Mouse (Mus musculus) granulocyte monocyte progenitor cell, adult 5-6 weeks (primary cell): ENCODE results near the gene B3gnt7. TPM values are rescaled to one million over a fixed set of nuclear protein-coding genes. Genes with fewer than 3 reads are reported as not detected.

Experiments used
- ATAC-seq: replicated peaks from 2 replicates; pipeline ENCODE4 v1.8.0; 2016; ENCODE audit warnings: mild to moderate bottlenecking, moderate TSS enrichment, inconsistent platforms; ENCODE audit not compliant: poor library complexity, severe bottlenecking
- total RNA-seq, 2 experiments: library from RNA; stranded (forward) in 1 of 2; stranded (reverse) in 1 of 2; fragments of 200-712, 200-1000 nt in 1 of 2; fragments of >200 nt in 1 of 2; fragmentation: Nextera tagmentation in 1 of 2; gene quantifications; 2 replicates each; pipeline ENCODE4 v1.2.3; 2014 to 2017

Gene B3gnt7
- total RNA-seq (2014; fragmentation: Nextera tagmentation) (1.0 and 3.9 TPM in 2 replicates), total RNA-seq (2017) (0.30 and 0.98 TPM in 2 replicates)

- ATAC-seq: no peak
These were observed at the start of gene B3gnt7 for GRCm38 (mm10) chr1:86302532-86302931. TSS of gene B3gnt7 (plus strand) at chr1:86302832.

DNA sequence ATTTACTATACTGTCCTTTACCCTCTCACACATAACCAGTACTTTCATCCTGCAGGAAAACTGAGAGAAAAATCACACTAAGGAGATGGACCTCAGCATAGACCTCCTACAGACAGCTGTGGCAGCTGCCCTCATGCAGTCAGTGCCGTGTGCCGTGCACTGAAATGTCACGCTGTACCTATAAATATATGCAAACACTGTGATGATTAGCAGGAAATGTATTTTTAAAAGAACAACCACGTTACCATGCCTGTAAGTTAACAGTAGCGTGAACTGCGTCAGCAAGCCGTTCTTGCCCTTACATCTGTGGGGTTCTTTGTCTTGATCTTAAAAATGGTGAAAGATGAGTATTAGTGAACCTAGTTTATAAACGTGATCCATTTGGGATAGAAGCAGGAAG is 49.2 kb upstream of the B3gnt7 start:
- ATAC-seq: no peak

DNA sequence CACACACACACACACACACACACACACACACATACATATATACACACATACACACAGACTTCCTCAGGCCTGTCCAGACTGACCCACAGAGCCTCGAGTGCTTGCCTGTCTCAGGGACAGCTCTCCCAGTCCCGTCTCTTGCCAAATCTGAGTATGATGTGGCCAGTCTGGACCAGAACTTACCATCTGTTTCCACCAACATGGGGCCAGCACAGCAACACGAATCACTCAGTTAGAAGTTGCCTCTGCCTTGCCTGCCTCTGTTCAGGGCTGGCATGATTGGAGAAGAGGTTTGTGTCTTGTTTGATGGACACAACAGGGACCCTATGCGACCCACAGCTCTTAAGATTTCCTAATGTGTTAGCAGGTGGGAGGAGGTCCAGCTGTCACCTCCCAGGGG is 46.3 kb upstream of the B3gnt7 start:
- ATAC-seq: no peak

DNA sequence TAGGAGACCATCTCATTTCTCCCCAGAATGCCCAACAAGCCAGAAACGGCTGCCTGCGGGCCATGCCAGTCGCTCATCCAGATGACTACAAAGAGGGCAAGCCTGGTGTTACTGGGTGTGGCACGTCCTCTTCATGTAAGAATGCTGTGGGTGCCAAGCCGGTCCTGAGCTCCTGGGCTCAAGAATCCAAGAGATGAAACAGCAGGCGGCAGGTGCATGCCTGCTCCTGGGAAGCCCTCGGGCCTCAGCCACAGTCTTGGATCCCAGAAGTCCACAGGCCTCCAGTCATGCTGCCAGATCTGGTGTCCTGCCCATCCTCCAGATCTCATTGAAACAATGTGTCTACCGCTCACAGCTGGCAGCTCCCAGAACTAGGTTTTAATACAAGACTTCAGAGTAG is 45.4 kb upstream of the B3gnt7 start:
- no peak for ATAC-seq

- ATAC-seq: no peak
These were observed 44.3 kb upstream of the B3gnt7 start for GRCm38 (mm10) chr1:86258171-86258824.

DNA sequence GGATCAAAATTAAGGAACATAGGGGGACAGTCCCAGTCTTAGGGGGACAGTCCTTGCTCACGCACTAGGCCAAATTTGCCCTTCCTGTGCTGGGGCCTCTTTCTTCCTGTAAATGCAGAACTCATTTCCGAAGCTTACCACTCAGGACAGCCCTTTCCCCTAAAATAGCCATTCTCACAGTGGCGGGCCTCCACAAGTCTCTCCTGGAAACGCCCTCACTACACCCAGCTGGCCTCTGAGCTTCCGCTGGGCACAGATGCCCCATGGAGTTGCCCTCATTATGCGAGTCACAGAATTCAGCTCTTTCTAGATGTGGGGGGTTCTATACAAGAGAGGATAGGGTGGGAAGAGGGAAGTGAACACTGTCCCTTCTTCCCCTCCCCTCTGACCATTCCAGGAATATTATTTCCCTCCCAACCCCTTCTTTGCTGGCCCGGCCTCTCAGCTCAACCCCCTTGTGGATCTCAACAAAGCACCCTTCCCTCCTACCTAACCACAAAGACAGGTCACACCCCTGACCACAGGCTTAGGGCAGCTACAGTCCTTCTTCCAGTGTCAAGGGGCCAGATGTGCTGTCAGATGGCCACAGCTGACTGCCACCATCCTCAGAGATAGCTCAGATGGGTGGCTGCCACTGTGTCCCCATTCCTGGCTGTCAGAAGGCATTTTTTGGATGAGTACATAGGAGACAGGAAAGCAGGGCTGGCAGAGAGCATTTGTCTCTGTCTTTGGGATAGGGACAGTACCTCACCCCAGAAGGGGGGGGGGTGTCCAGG is 38.9 kb upstream of the B3gnt7 start:
- ATAC-seq: peak; percentile 76

DNA sequence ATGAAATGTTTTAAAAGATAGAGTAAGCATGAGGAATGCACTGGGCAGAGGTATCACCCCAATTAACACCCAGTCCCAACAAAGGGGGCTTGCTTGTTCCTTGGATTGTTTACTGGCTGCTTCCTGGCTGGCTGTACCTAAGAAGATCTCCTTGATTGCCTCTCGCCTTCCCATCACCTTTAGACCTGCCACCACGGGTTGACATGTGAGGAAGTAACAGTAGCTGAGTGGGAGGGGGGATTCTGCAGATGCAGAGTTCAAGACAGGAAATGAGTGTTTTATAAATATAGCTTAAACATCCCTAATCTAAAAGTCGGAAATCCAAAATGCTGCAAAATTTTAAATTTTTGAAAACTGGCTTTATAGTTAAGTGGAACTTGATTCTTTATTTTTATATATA is 37.6 kb upstream of the B3gnt7 start:
- no peak for ATAC-seq

DNA sequence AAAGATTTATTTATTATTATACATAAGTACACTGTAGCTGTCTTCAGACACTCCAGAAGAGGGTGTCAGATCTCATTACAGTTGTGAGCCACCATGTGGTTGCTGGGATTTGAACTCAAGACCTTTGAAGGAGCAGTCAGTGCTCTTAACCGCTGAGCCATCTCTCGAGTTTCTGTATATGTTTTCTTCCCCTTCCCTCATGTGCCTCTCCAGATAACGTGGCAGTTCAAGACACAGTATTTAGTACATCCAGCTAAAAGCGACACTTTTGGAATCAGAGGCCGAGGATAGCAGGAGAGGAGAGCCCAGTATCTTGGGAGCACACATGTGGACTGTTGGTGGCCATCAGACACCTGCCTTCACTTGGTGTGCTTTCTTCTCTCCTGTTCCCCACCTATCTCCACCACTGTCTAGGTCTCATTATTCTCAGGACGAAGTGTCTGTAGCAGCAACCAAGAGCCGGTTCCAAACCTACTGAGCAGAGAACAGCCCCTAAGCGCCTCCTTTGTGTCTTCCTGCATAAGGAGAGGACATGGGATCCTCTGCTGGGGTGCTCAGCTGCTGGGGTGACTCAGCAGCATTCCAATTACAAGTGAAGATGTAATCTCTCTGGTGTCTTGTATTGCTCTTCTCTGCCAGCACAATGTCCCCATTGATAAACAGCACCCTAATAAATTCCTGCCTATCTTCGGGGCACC is 34.0 kb upstream of the B3gnt7 start:
- ATAC-seq: no peak

DNA sequence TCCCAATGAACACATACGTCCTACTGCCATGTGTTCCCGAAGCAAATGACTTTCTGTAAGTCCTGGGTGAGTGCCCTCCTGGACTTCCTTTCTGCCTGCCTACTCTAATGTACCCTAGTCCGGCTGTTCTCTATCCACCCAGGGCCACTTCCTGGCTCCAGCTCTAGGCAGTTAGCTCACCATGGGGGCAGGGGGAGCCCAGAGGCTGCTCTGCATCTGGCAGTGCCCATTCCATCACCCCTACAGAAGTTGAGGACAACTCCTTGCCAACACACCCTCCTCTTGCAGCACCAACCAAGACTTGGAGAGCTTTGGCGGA is 33.5 kb upstream of the B3gnt7 start:
- ATAC-seq: peak; percentile 52

- ATAC-seq: no peak
These were observed 30.9 kb upstream of the B3gnt7 start for GRCm38 (mm10) chr1:86271707-86272106.

GRCm38 (mm10) chr1:86277055-86277454 is 25.6 kb upstream of the B3gnt7 start:
- no peak for ATAC-seq

DNA sequence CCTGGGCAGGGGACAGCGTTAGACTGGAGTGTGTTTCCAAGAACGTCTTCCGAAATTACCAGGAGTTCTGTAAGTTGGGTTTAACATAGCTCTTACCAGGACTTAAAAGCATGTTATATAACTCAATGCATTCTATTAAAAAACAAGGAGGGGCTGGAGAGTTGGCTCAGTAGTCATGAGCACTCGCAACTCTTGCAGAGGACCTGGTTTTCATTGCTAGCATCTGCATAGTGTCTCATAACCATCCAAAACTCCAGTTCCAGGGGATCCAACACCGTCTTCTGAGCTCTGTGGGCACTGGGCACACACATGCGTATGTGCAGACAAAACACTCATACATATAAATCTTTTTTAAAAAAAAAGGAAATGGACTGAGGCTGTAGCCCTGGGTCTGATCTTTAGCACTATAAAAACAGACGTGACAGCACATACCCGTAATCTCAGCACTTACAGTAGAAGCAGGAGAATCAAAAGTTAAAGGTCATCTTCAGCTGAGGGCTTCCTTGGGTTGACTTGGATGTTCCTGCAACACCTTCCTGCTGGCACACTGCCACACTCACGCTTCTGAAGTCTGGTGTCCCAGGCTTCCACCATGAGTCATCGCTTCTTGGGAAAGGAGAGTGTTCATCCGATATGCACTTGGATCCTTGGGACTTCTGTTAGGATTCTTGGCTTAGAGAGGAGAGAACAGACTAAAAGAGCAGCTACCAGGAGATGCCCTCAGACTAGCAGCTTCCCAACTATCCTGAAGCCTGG is 20.7 kb upstream of the B3gnt7 start:
- ATAC-seq: no peak

- ATAC-seq: no peak
These were observed 18.5 kb upstream of the B3gnt7 start for GRCm38 (mm10) chr1:86284101-86284500.

DNA sequence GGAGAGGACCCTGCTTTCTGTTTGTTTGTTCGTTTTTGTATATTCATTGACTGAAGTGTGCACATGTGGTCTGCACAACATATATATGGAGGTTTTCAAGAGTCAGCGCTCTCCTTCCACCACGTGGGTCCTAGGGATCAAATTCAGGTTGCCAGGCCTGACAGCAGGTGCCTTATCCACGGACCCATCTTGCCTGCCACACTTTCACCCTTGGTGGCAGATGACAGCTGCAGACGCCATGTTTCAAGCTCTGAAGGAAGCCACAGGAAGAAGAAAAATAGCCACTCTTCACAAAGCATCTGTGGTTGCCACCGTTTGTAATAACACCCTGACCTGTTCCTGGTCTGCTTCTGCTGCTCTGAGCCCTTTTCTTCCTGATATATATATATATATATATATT is 17.3 kb upstream of the B3gnt7 start:
- ATAC-seq: no peak

GRCm38 (mm10) chr1:86287473-86287872 is 15.2 kb upstream of the B3gnt7 start:
- no peak for ATAC-seq

DNA sequence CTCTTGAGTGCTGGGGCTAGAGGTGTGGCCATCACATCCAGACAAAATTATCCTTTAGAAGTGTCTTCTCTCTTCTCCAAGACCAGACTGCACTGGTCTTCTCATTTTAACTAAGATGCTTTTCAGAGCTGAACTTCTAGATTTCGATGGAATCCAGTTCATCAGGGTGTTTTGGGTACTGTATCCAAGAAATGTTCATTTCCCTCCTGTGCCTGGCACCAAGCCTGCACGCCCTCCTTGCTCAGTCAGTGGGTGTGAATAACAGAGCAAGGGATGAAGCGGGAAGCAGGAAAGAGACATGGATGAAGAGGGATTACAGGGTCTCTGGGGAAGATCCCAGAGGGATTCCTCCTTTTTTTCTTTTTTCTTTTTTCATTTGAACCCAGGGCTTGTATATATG is 12.2 kb upstream of the B3gnt7 start:
- ATAC-seq: no peak

DNA sequence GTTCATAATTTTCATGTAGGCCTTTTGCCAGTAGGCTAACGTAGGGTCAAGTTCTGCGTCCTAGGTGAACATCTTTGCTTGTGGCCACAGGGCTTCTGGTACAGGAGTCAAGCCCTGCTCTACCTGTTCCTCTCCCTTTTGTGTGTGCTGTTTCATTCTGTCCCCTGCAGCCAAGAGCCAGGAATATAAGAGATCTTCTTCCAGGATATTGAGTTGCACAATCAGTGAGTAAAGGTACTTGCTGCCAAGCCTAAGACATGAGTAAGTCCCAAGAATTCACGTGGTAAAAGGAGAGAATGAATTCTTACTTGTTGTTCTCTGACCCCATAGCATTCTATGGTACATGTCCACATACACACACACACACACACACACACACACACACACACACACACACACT is 9.5 kb upstream of the B3gnt7 start:
- no peak for ATAC-seq

DNA sequence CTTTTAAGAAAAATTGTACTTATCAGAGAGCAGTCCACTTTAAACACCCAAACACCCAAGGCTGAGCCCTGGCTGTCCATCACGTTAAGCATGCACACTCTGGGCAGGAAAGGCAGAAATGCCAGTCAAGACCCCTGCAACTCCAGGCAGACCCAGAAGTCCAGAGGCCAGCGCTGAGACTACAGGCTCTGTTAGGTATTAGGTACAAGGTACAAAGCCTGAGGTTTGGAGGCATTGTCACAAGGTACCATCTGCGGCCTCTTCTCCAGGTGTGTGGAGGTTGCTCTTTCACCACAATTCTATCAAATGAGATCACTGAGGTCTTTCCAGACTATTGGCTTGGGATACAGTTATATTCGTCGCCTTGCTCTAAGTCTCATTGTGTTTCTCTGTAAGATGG is 8.8 kb upstream of the B3gnt7 start:
- ATAC-seq: no peak

GRCm38 (mm10) chr1:86294472-86294871 is 8.2 kb upstream of the B3gnt7 start:
- ATAC-seq: no peak

GRCm38 (mm10) chr1:86300093-86300492 is 2.5 kb upstream of the B3gnt7 start:
- ATAC-seq: no peak

GRCm38 (mm10) chr1:86300731-86301130 is 1.9 kb upstream of the B3gnt7 start:
- 0 out of 2 replicates have a peak, but pooled peaks have one; percentile 6 for ATAC-seq
